Mouse (Mus musculus) c-Kit-positive CD71-positive TER-119-positive erythroid progenitor cells, embryonic 14.5 days (primary cell): ENCODE data around the gene Ccdc162.

Experiments used
- DNase-seq: peaks from one replicate; pipeline ENCODE4 v3.0.0-alpha.2; 2013; ENCODE audit warnings: low spot score

The Ccdc162 gene

DNA sequence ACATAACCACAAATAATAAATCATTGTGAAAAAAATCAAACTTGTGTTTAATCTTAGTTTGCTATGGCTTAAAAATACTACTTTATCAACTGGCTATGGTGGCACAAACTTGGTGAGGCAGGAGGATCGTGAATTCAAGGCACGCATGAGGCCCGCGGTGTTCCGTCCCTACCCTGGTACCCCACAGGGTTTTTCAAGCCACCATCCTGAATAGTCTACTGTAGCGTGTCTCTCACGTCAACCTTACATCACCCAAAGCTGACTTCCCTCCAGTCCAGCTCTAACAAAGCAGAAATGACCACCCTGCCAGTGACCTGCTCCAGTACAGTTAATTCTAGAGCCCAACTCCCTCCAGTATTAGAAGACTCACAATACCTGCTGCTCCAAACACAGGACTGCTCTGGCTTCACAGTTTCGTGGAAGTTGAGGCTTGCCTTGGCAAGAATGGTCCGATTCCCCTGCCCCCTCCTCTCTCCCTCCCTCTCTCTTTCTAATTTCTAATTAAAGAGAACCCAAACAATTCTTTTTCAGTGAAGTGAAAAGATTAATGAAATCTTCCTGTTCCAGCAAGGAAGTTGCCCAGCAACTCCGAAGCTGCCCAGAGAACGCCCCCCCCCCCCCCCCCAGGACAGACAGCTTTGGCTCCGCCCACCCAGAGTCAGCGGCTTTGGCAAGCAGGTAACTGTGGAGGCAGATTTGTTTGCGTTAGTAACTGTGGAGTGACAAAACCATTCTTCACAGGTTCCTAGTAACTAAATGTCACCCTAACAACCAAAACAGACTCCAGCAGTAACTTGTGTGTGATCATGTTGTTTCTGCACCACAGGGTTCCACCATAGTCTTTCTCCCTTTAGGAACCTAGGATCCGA is at the start of gene Ccdc162:
TSS of gene Ccdc162 (minus strand) at position 606 of the 869 bp plus-strand sequence.
- no peak for DNase-seq

DNA sequence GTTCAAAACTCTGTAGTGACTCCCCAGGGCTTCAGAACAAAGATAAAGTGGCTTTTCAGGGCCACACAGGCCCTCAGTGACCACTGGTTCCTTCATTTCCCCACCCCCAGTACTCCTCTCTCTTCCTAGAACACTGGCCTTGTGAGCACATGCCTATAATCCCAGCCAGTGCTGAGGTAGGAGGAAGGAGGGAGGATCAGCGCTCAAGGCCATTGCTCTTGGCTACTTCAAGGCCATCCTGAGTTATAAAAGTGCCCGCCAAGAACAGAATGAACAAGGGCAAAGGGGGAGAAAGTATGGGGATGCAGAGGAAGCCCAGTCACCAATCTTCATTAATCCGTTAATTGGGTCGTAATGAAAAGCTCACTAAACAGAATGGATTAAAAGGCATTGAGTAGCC is 49.2 kb upstream of the Ccdc162 start:
- DNase-seq: no peak

DNA sequence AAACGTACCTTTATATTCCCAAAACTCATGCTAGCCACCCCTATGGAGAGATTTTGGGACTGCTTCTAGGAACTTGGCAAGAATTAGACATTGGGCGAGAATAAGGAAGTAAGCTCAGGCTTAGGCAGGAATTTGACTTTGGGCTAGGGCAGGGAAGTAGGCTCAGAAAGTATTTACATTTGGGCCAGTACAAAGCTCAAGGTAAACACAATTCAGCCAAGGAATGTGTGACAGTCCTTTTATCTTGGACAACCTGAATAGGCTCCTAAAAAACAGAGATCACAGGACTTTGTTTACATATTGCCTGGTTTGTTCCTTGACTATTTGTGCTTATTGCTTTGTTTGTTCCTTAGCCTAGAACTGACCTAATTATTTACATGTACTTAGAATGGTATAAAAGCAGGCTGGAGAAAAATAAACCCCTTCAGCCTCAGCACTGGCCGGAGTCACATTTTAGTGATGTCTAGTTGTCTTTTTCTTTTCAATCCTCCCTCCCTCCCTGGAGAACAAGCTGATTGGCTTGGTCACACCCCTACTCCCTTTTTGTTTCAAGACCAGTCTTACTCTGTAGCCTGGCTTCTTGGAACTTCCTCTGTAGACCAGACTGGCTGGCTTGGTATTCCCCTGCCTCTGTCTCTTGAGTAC is 47.4 kb upstream of the Ccdc162 start:
- DNase-seq: no peak

DNA sequence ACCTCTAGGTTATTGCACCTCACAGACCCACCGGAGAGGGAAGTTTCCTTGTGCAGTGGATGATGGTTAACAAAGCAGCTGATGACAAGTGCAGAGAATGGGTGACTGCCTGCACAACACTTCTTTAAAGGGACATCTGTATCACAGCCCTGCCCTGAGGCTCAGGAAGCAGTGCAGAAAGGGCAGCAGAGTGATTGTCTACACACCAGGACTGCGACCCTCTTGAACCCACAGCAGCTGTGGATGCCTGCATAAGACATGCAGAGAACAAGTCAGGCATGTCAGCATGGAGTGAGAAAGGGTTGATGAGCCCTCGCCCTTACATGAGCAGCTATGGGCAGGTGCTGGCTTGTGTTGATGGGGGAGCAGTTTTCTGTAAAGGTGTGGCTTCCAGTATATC is 44.4 kb upstream of the Ccdc162 start:
- DNase-seq: no peak

DNA sequence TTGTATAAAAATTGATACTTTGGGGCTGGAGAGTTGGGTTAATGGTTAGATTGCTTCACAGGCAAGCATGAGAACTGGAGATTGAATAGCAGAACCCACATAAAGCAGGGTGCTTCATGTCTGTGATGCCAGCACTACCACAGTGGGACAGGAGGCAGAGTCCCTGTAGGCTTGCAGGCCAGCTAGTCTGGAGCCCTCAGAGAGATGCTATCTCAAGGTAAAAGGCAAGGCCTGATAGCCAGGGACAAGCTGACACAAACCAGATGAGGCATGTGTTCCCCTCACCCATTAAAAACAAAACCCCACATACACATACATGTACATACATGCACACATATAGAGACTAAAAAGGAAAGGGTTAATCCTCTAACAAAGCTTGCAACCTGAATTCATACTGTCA is 41.6 kb upstream of the Ccdc162 start:
- DNase-seq: no peak

DNA sequence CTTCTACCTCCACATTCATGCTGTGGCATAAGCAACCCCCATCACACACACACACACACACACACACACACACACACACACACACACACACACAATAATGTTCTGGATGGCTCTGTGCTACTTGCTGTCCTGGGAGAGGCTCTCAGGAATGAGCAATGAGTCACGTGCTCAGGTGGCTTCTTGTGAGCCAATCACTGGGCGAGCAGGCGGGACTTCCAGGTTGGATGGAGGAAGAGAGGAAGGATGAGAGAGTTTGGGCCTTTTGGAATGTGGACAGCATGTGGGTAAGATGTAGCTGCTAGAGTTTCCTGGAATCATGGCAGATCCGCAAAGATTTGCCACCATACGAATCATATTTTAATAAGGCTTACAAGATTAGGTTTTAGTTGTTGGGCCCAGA is 40.8 kb upstream of the Ccdc162 start:
- DNase-seq: no peak

DNA sequence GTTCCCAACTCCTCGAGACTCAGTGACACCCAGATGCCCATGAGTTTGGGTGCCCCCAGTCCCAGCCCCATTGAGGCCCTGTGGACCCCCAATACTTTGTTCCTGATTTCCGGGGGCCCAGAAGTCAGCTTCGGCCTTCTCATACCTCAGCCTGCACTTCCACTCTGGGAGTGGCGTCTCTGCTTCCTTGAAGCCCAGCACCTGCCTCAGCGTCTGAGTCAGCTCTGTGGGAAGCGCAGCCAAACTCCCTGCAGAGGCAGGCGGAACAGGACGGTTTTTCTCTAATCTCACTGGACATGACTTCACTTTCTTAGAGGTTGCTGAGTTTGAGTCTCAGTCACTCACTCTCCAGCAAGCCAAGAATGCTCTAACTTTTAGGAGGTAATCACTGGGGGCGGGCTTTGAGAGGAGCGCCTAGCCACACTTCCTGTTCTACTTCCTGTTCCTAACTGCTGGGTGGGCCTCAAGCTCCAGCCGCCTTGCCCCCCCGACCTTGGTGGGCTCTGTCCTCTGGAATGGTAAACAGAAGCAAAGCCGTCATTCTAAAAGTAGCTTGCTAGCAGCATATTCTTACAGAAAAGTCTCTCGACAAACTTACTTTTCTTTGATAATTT is 35.5 kb upstream of the Ccdc162 start:
- no peak for DNase-seq

DNA sequence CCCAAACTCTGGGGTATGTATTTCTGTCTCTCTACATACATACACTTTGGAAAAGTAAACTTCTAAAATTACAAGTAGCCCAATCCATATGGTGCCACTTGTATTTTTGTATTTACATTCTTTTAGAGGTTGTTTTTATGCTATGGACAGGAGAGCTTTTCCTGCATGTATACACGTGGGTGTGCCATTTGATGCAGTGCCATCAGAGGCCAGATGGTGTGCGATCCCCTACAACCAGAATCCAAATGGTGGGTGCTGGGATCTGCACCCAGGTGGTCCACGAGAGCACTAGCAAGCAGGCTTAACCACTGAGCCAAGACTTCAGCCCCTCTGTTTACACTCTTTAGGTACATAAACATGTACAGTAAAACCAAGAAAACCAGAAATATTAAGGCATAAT is 32.9 kb upstream of the Ccdc162 start:
- DNase-seq: no peak

DNA sequence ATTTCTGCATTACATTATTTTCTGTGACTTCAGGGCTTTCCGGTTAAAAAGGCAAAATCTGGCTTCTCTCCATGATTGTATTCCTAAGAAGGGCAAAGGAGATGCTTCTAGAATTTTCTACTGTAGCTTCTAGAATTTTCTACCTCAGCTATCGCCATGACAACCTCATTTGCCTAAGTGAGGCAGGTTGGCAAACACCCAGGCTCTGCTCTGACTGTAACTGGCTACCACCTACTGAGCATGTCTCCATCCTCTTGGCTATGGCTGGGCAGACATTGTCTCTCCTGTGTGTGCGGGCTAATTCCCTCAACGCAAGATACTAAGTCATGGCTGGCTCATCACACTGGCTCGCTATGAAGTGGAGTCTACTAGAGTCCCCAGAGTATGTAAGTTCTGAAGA is 30.1 kb upstream of the Ccdc162 start:
- no peak for DNase-seq

DNA sequence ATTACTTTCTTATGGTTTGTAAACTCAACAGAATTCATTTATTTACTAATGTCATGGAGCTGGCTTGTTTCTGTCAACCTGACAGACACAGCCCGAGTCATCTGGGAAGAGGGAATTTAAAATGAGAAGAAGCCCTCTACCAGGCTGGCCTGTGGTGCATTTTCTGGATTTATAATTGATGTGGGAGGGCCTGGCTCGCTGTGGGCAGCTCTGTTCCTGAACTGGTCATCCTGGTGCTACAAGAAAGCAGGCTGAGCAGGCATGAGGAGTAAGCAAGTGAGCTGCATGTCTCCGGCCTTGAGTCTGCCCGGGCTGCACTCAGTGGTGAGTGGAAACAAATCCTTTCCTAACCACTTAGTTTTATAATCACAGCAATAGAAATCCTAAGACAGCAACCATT is 27.6 kb upstream of the Ccdc162 start:
- DNase-seq: no peak

DNA sequence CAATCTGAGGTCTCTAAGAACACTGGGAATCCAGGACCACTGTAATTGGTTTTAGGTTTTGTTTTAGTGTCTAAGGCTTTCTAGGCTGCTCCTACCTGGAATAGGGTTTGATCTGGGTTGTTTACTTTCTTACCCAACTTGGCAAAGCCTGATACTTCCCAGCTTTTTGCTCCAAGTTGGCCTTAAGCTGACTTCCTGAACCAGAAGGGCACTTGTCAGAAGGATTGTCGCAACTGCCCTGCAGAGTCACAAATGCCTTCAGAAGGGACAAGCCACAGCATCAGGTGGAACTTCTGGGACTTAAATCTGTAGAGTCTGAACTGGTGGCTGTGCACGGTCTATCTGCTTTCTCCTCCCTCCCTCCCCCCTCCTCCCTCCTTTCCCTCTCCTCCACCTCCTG is 23.8 kb upstream of the Ccdc162 start:
- no peak for DNase-seq

DNA sequence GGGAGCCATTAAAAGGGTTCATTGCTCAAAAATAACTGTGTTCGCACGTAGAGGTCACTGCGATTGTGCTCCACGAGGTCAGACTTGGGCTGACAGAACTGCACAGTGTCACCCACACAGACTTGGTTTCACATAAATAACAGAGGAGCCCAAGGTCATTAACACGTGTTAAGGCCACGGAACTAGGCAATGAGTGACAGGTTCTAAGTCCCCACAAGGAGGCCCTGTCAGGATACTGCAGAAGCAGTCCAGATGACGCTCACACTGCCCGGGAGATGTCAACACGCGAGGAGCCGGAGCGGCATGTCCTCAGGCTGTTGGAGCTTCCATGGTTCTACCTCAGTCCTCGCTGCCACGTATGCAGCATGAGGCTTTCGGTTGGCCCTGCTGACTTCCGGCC is 20.8 kb upstream of the Ccdc162 start:
- no peak for DNase-seq

DNA sequence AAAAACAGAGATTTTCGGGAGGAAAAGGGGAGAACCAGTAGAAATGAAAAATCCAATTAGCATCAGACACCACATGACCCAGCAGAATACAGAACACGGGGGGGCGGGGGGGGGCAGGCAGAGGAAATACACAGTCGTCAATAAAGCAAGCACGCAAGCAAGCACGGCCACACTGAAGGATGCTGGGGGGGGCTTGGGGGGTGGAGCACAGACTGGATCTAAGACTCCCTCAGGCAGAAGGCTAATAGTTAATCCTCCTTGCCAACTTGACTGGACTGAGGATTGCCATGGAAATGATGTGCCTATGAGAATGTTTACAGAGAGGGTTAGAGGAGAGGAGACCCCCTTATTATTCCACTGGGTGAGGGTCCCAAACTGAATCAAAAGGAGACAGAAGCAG is 19.0 kb upstream of the Ccdc162 start:
- no peak for DNase-seq

DNA sequence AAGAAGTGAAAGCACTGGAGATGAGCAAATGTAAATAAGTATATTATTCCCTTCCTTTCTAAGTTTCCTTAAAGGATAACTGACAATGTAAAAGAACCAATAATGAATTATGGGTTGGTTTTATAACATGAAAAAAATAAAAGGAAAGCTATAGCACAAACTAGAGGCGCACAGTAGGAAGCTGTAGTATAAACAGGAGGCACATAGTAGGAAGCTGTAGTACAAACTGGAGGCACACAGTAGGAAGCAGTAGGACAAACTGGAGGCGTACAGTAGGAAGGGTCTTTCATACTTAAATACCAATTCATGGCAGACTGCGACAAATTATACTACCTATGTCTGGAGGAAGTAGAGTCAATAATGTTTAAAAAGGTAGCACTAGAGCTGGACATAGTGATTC is 16.8 kb upstream of the Ccdc162 start:
- no peak for DNase-seq

DNA sequence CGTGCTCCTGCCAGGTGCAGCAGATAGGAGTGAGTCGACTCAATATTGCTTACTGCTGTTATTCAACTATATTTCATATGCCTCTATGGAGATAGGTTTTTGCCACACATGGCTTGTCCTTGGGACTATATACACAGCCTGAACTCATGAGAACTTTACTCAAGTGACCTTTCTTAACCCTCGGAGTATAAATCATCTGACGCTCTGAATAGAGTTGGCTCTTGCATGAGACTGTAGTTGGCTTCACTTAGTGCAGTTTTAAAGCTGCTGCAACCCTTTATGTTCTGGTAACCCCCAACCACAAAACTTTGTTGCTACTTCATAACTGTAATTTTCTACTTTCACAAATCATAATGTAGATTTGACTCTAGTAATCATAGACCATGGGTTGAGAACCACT is 15.5 kb upstream of the Ccdc162 start:
- DNase-seq: no peak

DNA sequence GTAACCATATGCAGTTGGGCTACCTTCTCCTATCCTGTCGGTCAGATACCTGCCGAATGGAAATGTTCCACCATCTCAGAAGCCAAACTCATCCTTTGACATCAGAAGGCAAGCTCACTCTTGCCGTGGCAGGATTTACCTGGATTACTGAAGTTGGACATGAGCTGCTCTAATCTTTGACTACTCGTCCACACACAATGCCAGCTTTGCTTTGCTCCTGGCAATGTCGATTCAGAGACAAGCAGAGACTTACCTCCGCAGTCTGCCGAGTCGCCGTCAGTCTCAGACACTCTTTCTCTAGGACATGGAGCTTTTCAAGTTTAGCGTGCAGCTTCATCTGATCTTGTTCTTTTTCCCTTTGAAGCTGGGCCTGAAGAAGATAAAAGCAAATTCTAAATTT is 14.3 kb upstream of the Ccdc162 start:
- DNase-seq: no peak

DNA sequence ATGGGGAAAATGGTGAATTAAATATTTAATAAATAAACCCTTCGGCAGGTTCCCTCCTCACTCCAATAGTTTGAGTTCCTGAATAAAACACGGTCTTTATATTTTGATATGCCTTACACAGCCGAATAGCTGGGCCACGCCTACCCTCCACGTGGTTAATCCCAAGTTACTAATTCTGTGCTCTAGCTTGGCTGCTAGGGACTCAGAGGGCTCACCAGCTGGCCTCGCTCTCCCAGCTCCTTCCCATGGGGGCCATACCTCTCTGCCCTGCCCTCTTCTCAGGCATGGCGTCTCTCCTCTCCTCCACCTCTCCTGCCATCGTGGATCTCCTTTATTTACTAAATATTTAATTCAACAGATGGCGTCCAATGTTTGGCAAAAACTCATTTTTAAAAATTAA is 9.8 kb upstream of the Ccdc162 start:
- no peak for DNase-seq

DNA sequence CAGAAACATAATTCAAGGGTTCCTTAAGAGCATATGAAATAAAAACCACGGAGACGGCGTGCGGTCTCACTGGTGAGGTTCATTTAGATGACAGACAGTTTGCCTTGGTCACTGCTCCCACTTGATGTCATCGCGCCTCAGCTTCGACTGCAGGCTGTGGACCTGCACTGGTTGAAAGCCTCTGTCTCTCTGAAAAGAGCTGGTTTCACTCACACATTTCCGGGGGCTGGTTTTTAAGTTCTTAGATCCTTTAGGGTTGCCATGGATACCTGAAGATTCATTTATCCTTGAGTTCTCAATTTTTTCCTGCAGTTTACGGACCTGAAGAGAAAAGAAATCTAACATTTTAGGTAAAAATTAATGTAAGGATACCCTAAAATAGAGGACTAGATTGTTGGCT is 3.2 kb upstream of the Ccdc162 start:
- no peak for DNase-seq

DNA sequence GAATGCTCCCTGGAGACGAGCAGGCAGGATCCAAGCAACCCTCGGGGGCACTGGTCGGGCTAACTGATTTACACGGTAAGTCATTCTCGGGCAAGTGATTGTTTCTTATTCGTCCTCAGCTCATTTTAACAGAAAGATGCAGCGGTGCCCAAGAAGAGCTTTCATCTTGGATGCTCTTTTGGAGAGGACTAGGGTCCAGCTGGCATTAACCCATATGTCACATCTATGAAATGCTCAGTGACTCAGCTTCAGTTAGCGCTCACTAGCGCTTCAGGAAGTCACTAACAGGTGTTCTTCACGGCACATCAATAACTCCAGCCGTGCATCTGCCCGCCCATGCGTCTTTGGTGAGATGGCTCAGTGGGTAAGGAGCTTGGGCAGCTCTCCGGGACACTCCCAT is 877 bp downstream of the Ccdc162 start:
- no peak for DNase-seq

DNA sequence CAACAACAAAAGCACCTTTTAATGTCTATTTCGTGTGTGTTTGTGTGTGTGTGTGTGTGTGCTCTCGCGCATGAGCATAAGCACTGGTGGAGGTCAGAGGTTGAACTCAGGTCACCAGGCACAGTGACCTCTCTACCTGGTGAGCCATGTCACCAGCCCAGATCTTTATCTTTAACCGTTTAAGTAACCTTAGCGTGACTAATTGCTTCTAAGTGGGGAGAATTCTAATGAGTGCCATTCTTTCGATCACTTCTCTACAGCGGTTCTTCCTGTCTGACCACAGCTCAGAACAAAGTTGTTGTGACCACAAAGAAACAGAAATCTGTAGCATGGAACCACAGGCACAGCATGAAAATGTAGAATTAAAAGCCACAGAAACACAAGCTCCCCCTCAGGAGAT is 5.0 kb downstream of the Ccdc162 start:
- DNase-seq: no peak

DNA sequence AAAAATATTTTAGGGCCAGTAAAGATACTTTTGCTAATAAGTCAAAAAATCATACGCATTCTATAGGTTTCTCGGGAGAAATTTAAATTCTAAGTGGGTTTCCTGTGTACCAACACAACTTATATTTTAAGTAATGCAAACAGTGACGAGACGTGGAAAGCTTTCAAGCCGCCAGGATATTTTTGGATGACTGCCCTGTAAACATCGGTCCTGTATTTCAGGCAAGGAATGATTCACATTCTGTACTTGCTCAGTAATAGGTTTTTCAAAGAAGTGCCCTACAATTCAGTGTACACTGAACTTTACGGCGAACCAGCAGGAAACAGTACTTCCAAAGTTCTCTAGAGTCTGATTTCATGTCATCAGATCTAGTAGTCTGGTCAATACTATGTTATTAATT is 5.7 kb downstream of the Ccdc162 start:
- no peak for DNase-seq

DNA sequence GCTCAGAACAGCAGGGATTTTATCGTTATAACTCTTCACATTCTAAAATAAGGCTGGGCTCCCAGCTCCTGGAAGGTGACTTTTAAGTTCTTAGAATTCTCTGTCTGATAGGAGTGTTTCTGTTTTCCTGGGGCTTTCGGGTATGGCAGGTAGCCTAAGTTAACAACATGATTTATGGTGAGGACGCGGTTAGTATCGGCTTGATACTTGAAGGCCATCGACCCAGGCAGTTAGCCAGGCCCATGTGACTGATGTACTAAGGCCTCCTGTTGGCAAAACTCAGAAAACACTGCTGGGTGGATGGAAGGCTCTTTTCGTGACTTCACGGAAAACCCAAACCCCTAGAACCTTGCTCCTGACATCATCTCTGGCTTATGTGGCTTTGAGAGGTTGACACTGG is 7.1 kb downstream of the Ccdc162 start:
- no peak for DNase-seq

DNA sequence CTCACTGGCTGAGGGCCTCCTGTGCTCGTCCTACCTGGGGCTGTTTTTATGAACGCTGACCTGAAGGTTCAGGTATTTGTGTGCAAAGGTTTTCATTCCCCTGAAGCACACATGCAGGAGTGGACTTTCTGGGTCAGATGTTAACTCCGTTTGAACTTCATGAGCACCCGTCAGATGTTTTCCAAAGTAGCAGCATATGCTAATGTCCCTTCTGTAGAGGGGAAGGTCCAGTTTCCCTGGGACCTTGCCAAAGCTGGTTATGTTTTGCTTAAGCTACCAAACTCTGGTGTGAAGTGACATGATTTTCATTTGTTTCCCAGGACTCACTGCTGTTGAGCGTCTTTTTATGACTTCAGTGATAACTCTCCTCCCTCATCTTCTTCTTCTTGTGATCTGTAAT is 16.8 kb downstream of the Ccdc162 start:
- DNase-seq: no peak
